Mouse (Mus musculus) cerebellum, postnatal 36 days (tissue): ENCODE measurements around the gene S1pr2.
"Not testable (repeated sequence)": the region's sequence is repeated elsewhere in the genome, so short reads cannot be mapped to it uniquely, and the experiment has no call there.

Source experiments
- DNase-seq, 2 experiments: peaks; one replicate each; pipeline ENCODE4 v3.0.0; 2021 to 2022; ENCODE audit warnings: mixed read lengths in 2 of 2

The S1pr2 gene

DNA sequence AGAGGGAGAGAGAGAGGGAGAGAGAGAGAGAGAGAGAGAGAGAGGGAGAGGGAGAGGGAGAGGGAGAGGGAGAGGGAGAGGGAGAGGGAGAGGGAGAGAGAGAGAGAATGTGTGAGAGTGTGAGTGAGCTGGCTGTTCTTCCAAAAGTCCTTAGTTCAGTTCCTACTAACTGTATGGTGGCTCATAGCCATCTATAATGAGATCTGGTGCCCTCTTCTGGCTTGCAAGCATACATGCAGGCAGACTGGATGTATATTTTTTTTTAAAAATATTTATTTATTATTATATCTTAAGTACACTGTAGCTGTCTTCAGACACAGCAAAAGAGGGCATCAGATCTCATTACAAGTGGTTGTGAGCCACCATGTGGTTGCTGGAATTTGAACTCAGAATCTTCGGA, 21.8 kb upstream of the S1pr2 start:
- not testable (repeated sequence) for DNase-seq

DNA sequence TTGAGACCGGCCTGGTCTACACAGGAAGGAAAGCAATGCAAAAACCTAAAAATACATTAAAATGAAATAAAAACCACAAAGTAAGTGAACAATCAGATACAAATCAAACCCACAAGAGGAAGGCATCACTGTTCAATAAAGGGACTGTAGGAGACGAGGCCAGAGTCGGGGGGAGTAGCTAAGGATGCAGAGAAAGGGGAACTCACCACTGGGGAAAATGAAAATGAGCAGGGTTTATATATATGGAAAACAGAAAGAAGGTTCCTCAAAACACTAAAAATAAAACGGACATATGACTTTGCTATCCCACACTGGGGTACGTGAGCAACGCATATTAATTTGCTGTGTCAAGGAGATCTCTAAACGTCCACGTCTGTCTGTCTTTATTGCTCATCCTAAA, 20.5 kb upstream of the S1pr2 start:
- no peak for DNase-seq

DNA sequence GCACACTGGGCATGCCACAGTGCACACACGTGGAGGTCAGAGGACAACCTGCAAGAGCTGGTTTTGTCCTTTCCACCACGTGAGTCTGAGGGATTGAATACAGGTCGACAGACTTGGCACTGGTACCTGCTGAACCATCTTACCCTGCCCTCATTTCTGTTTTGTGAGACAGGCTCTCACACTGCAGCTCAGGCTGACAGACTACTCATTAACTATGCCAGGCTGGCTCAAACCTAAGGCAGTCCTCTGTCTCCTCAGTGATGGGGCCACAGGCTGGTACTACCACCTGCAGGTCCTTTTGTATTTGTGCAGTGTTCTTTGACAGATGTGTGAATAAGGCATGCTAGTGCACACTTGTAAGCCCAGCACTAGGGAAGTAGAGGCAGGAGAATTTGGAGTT, 18.5 kb upstream of the S1pr2 start:
- no peak for DNase-seq

DNA sequence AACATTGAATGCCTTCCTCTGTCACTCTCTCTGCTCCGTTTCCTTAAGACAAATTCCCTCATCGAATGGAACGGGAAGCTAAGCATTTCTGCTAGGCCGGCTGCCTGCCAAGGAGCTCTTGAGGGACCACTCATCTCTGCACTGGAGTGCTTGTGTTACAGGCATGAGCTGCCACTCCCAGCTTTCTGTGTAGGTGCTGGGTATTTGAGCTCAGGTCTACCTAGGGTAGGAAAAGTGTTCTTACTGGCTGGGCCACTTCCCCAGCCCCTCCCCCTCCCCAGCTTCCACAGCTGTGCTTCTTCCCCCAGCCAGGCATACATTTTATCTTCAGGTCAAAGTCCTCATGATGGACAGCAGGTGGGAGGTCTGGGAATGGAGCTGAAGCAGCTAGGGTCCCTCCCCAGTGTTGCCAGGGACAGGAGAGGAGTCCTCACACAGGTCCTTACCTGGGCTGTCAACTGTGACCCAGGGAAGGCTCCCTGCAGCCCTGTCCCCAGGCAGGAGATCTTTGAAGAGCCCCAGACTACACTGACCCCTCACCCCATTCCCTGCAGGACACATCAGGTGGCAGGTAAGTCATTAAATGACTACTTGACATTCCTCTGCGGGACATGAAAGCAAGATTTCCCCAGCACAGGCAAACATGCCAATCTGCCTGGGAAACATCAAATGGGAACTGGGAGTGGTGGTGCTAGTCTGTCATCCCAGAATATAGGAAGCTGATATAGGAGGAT, 16.8 kb upstream of the S1pr2 start:
- DNase-seq = no peak

DNA sequence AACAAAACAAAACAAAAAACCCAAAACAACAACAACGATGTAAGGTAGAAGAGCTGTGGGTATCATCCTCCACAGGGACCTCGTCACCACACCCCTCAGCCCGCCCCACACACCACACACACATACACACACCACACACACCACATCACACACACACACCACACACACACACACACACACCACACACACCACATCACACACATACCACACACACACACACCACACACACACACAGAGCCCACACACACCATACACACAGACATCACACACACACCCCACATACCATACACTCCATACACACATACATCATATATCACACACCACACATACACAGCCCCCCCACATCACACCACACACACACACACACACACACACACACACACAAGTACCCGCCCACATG, 15.0 kb upstream of the S1pr2 start:
- DNase-seq = no peak

DNA sequence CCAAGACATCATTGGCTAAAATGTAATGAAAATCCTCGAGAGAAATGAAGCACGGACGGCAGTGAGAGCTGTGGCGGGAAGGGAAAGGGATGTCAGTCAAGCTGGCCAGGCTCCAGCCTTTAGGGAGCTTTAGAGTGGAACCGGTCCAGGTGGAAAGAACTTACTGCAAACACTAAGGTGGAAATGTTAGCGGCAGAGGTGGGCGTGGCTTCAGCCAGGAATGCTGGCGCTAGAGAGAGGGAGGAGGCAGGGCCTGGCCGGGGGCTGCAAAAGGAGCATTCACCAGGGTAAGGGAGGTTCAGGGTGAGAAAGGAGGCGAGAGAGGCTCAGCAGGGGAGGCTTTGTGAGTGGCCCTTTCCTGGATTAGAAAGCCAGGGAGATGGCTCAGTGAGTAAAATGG, 14.3 kb upstream of the S1pr2 start:
- no peak for DNase-seq

DNA sequence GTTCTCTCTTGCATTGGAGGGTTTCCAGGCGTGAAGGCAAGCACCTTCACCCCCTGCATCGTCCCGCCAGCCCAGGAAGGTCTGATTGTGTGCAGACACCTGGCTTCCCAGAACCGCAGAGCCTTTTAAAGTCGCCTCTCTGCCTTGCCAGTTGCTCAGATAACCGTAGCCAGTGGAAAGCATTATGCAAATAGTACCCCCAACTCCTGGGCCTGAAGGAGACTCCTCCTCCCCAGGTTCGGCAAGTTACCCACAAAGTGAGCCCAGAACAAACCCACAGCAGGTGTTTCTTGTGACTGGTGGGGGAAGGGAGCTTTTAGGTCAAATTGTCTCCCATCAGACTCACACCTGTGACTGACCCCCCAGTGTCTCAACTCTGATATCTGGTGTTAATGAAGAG, 11.4 kb upstream of the S1pr2 start:
- no peak for DNase-seq

DNA sequence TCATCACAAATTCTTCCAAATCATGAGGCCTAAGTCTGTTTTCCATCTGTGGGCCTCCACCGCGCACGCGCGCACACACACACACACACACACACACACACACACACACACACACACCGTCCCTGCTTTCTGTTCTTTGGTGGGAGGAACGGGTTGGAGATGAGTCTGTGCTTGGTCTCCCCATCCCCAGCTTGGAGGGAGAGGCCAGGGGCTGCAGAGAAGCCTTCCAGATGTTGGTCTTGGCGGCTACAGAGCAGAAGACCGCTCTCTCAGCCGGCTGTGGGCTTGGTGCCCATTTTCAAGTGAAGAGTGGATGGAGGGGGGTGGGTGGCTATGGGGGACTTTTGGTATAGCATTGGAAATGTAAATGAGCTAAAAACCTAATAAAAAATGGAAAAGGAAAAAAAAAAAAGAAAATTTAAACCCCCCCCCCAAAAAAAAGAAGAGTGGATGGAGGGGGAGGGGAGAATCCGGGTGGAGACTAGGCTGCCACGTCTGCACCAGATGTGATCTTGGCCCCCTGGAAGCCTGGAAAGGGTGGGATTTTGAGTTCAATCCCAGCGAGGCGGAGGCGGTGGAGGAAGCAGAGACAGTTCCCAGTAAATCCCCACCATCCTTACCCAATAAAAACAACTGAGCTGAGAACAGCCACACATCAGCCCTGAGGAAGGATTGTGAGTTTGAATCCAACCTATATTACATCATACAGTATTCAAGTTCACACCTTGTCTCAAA, 10.5 kb upstream of the S1pr2 start:
- no peak for DNase-seq

DNA sequence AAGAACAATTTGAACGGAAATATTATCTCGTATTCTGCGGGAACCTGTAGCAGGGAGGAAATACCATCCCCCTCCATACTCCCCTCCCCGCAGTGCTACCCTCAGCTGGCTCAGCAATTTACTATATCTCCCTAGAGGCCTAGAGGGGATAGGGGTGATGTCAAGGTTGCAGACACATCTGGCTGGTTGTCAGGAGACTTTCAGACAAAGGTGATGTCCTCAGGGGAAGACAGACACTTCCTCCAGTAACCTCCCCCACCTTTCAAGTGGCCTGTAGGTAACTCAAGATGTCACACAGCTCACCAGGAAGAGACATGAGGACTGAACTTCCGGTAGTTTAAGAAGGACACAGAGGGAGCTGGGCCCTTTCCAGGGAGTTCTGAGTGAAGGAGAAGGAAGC, 6.6 kb upstream of the S1pr2 start:
- no peak for DNase-seq

DNA sequence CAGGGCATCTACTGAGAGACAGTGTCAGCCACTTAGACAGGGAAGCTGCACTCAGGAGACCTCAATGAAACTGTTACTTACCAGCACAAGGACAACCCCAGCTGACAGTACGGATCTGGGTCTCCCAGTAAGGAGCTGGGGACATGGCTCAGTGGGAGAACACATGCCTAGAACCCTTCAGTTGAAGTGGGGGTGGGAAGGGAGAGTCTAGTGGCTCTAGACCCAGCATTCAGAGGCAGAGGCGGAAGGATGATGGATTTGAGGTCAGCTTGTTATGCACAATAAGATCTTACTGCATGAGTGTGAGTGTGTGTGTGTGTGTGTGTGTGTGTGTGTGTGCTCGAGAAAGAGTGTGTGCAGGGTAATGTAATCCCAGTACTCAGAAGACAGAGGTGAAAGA, 5.6 kb upstream of the S1pr2 start:
- no peak for DNase-seq

DNA sequence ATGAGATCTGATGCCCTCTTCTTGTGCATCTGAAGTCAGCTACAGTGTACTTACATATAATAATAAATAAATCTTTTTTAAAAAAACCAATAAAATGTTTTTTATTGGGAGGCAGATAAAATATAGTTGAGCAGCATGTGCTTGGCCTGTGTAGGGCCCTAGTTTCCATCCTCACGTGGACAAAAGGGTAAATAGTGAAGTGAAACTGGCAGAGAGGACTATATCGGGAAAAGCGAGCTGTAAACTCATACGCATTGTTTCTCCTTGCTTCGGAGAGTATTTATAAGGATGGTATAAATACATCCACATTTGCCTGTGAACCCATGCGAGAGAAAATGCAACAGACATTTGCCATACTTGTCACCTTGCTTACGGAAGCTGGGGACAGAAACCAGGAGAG, 3.2 kb upstream of the S1pr2 start:
- DNase-seq = no peak

DNA sequence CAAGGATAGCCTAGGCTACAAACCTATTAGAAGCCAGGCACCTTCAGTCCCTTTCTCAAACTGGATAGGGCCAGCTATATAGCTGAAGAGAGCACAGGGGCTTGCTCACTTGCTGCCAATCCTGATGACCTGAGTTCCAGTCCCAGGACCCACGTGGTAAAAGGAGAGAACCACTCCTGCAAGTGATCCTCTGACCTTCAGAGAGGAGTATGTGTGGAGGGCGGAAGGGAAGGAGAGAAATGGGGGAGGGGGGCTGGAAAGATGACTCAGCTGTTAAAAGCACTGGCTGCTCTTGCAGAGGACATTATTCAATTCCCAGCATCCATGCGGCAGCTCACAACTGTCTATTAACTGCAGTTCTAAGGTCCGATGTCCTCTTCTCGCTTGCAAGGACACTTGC, 2.6 kb upstream of the S1pr2 start:
- no peak for DNase-seq

DNA sequence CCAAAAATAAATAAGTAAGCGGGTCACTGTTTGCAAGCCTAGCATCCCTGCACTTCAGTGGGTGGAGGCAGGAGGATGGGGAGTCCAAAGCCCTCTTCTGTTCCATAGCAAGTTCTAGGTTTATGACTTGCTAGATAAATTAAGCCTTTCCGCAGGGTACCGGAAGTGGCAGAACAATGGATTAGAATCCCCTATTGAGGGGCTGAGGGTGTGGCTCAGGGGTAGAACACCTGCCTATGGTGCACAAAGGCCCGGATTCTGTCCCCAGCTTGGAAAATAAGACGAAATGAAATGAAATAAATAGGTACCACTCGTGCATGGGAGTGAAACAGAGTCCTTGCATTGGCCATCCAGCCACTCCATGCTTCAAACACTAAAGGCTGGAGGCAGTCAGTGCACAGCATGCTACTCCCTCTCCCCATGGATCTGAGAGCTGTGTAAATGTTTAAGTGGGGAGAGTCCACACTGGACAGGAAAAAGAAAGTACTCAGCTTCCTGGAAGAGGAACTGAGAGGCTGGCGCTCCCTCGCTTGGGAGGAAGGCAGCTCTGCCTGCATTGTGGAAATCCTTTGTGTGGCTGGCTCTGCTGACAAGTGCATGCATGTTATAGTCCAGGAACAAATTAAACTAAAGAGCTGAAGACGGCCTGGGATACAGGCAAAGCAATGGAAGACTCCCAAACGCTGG, 2.0 kb upstream of the S1pr2 start:
- no peak for DNase-seq

DNA sequence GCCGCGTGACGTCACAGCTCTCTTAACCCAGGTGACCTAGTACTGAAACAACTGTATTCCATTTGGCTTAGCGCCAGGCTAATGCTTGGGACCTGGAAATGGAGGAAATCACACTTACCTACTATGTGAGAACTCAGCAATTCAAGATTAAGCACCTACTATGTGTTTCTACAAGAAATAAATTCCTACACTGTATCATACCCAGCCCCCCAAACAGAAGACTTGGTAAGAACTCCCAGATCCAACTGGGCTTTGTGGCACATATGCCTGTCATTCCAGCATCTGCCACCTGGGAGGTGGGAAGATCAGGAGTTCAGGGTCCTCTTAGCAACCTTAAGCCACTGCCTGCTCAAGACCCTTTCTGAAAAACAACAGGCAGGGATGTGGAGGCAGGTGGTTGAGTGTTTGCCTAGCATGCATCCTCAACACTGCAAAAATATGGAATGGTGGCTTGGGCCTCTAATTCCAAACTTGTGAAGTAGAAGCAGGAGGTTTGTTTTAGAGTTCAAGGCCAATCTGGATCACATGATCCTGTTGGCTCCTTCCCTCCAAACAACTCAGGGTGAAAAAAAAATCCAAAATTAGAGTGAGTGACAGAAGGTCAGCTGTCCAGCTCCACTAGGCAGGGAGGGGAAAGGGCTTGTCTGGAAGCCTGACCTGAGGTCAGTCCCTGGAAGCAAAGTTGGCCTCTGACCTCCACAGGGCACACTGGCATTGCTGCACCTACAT, 544 bp upstream of the S1pr2 start:
- no peak for DNase-seq

DNA sequence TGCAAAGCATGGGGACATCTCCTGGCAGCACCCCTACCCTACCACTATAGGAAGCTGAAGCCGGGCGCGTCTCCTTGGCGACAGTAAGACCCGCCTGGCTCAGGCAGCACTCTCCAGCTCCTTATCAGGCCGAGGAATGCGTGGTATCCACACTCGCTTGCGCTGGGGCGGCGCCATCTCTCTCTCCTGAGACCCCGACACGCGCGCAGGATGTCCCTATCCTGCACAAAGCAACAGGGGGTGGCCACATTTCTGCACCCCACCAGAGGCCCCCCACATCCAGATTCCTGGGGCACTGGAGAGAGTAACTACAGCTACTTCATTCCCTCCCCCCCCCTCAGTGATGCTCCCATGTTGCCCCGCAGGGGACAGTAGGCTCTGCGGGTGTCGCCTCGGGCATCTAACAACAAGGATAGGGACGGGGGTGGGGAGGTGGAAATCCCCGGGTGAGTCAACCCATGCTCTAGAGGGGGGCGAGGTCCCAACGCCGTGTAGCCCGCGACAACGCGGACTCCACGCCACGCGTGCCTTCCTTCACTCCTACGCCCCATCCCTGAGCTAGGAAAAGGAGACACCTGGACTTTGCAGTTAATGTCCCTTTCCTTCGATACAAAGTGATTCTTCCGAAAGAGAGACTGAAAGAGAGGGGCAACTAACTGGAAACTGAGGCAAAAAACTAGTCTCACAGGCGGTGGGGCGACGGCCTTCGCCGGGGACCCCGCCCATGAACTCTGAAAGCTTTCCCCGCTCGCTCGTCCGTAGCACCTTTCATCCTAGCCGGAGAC, 958 bp downstream of the S1pr2 start:
- DNase-seq = no peak

DNA sequence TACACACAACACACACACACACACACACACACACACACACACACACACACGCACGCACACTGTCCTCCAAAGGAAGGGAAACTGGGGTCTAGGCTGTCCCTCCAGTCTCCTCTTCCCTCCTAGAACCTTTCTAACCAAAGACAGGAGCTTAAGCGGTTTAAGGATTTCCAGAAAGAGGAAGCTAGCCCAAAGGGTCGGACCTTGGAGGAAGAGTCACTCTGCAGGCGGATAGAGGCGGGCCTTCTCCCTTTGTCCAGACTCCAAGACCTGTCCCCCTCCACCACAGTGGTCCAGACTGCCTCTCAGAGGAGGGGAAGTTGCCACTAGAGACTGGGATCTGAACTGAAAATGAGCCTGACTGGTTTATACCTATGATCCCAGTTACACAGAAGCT, 2.9 kb downstream of the S1pr2 start:
- no peak for DNase-seq

DNA sequence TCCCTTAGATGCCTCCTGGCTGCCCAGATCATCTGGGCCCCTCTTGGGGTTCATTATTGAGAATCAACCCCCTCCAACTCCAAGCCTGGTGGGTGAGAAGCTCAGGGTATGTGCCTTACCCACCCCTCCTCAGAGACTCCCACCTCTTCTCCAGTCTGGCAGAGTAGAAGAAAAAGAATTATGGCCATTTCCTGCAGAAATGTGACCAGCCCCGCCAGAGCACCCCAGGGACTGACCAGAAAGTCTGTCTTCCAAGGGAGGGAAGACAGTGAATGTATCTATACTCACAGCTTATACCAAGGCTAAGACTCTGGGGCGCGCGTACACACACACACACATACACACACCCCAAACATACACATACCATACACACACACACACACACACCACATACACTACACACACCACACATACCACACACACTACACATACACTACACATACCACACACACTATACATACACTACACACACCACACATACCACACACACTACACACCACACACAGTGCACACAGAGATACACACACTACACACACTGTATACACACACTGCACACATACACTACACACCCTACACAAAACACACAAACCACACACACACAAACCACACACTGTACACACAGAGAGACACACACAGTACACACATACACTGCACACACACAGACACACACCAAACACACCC, 3.4 kb downstream of the S1pr2 start:
- DNase-seq = no peak

DNA sequence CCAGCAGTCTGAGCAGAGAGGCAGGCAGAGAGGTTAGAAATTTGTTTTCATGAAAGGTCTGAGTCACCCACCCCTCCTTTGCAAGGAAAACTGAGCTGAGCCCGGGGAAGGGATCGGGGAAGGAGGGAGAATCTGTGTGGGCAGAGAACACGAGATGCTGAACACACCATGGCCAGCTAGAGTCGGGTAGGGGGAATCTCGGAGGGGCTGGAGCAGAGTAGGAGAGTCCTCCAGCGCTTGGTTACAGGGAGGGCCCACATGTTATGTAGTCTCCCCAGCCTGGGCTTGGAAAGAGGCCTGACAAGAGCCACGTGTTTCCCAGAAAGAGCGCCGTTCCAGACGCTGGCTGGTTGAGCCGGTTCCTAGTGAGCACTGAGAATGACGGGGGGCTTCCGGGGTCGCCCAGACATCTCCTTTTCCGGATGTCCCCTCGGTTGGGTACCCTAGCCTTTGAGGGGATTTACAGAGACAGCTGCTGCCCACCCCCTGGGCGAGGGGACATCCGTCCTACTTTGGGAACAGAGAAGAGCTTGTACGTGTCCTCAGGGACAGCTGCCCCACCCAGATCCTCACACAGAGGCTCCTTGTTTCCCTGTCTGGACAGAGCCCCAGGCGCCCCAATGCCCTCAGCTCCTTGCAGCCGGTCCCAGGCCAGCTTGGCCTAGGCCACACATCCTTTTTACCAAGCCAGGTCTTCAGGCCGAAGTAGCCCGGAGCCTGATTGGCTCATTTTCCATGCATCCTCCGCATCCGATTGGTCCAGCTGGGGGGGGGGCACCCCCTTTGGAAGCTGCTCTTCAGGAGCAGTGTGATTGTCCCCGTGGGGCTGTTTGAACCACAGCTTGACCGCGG, 4.2 kb downstream of the S1pr2 start:
- peak; percentile 20 to 33 for DNase-seq

DNA sequence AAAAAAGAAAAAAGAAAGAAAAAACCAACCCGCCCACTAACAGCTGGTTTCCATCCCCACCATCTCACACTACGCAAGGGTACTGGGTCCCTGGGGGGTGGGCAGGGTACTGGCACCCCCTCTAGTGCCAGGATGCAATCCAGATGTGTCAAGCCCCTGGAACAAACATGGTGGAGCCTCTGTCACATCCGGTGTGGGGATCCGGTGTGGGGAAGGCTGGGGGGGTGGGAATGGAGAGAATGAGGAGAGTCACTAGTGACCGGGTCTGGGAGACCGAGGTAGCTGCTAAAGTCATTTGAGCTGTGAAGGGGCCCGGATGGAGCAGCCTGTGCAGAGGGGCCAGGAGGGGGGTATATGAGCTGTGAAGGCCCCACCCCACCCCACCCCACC, 4.8 kb downstream of the S1pr2 start:
- DNase-seq = no peak

DNA sequence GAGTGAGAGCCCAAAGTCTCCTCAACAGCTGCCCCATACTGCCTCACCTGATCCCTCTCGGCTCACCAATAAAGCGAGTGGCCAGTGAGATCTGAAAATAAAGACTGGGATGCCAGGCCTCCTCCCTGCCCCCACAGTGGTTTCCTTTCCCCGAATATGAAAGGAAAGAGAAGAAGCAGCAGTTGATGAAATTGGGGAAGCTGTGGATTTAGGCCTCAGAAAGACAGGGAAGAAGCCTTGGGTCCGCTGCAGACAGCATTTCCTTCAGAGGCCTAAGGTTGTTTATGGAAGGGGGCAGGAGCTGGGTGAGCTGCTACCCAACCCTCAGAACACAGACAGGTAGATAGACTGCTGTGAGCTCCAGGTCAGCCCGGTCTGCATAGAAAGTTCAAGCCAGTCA, 9.8 kb downstream of the S1pr2 start:
- no peak for DNase-seq

DNA sequence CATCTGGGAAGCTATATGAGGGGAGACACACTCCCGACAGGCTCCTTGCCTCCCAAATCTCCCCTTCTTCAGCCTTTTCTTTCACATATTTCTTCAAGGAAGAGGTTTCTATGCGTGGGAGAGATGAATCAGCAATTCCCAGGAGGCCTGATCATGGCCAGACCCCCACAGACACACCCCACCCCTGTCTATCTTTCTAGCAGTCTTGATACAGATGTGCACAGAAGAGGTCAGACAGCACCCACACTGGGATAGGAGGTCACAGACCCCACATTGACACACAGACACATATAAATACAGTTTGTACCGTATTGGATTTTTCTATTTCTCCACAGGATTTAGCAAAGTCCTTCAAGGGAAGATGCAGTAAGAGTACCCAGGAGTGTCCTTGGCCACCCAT, 10.6 kb downstream of the S1pr2 start:
- no peak for DNase-seq
